In the genomic region with DNA sequence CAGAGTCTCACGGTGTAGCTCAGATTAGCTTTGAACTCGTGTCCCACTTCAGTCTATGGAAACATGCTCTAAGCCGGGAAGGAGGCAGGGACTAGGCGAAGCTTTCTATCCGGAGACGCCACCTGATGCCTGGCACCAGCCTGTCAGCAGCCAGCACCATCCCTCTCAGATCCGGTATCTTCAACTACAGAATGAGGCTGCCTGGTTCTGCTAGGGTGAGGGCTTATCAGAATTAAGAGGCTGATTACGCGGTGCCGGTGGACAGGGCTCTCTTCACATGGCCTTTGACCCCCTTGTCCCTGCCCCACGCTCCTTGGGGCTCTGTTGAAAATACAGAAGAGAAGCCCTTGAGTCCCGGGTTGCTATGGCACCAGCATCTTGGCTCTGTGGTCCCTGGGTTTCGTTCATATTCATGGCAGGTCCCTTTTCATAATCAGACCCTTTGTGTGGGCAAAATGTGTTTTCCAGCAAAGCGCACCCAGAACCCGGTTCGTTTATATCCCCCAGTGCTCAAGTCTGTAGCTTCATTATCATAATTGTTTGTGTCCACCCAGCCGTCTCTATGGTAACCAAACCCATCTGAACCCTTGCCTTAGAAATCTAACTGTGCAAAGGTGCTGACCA, we compare ENCODE assay signal across 8 mouse cellular contexts. TPM values are rescaled to one million over a fixed set of nuclear protein-coding genes. Genes with fewer than 3 reads are reported as not detected.
DNase-seq lines count a peak whose midpoint lies in the region; ATAC-seq lines count a peak whose summit lies in the region.

No protein-coding gene starts in this region.

- peaks cover 18% of the 10 kb centered on the region for H3K4me1 ChIP-seq in forebrain, embryonic 15.5 days
- peaks cover 7% of the 10 kb centered on the region; the same call in 1 of the 2 replicates for H3K4me1 ChIP-seq in stomach, embryonic 14.5 days (ENCODE audit: control insufficient read depth, insufficient read depth, low read length)

- peak overlapping the region; percentile 75 for H3K27ac ChIP-seq in forebrain, embryonic 15.5 days (replicated peaks)
- H3K27ac ChIP-seq in stomach, embryonic 14.5 days (ENCODE audit: low read length), result no peak overlapping the region; the same call in 1 of the 2 replicates

- peaks cover 19% of the 10 kb centered on the region for H3K36me3 ChIP-seq in forebrain, embryonic 15.5 days
- H3K36me3 ChIP-seq in stomach, embryonic 14.5 days (ENCODE audit: control insufficient read depth, insufficient read depth, low read length), result peaks cover 21% of the 10 kb centered on the region; the same call in 1 of the 2 replicates

- DNase-seq in layer of hippocampus, adult 11-12 months (ENCODE audit: low spot score), result peak; percentile 57
- DNase-seq in layer of hippocampus, adult 9-10 months (ENCODE audit: low spot score), result no peak
- DNase-seq in c-Kit-positive CD71-positive TER-119-positive erythroid progenitor cells, embryonic 14.5 days (ENCODE audit: low spot score), result peak; percentile 12
- DNase-seq in layer of hippocampus, postnatal 10 days (ENCODE audit: low spot score in 2 of 2), result peak; percentile 58 to 69
- no peak for DNase-seq in T-cell, adult 2 months (ENCODE audit: low spot score)

- H3K4me3 ChIP-seq in forebrain, embryonic 15.5 days, result peak overlapping the region; percentile 72
- H3K4me3 ChIP-seq in stomach, embryonic 14.5 days (ENCODE audit: low read depth, low read length), result peak overlapping the region; percentile 70

- no peaks in the 10 kb centered on the region for H3K9me3 ChIP-seq in forebrain, embryonic 15.5 days
- no peaks in the 10 kb centered on the region for H3K9me3 ChIP-seq in stomach, embryonic 14.5 days (ENCODE audit: control insufficient read depth, low read depth, low read length)

- peak overlapping the region; percentile 74 for H3K4me2 ChIP-seq in forebrain, embryonic 15.5 days (replicated peaks)
- H3K4me2 ChIP-seq in stomach, embryonic 14.5 days (replicated peaks; ENCODE audit: low read depth, low read length), result peak overlapping the region; percentile 92

- no peaks in the 10 kb centered on the region for H3K27me3 ChIP-seq in forebrain, embryonic 15.5 days
- H3K27me3 ChIP-seq in stomach, embryonic 14.5 days (ENCODE audit: control insufficient read depth, insufficient read depth, low read length), result no peaks in the 10 kb centered on the region

- H3K9ac ChIP-seq in forebrain, embryonic 15.5 days (replicated peaks), result peak overlapping the region; percentile 78
- peak overlapping the region; percentile 84; the same call in 1 of the 2 replicates for H3K9ac ChIP-seq in stomach, embryonic 14.5 days (replicated peaks; ENCODE audit: low read depth, low read length)

- ATAC-seq in forebrain, embryonic 15.5 days (replicated peaks), result peak; percentile 57
- ATAC-seq in megakaryocyte progenitor cell, adult 5-6 weeks (replicated peaks; ENCODE audit: poor library complexity), result peak; percentile 13; the same call in 1 of the 2 replicates
- no peak for ATAC-seq in stomach, embryonic 14.5 days (ENCODE audit: insufficient number of reproducible peaks, insufficient read depth, low FRiP score, low read depth)

- 3% methylated on average over 17 of the region's 17 CpGs for WGBS in forebrain, embryonic 15.5 days
- 23% methylated on average over 17 of the region's 17 CpGs for WGBS in stomach, embryonic 14.5 days

RNA-seq across cellular contexts. Expression of a gene that starts 0.6 kb away (rescaled TPM):
- 47.1 and 48.6 TPM in 2 replicates for polyA plus RNA-seq in forebrain, embryonic 15.5 days (2015; fragmentation: Nextera tagmentation; extraction: Ambion mirVana)
- total RNA-seq in layer of hippocampus, postnatal 10 days (2021), result 10 to 100 TPM; 19.5 to 23.3 TPM
- total RNA-seq in megakaryocyte progenitor cell, adult 5-6 weeks (2015), result 6.7 and 9.4 TPM in 2 replicates
- 7.6 and 8.6 TPM in 2 replicates for total RNA-seq in megakaryocyte progenitor cell, adult 5-6 weeks (2017)
- polyA plus RNA-seq in stomach, embryonic 14.5 days (2014; fragmentation: Nextera tagmentation; extraction: Ambion mirVana), result 30.6 and 36.4 TPM in 2 replicates

RNA-seq across cellular contexts. Expression of a gene that starts 9.9 kb away (rescaled TPM):
- 2.4 and 2.6 TPM in 2 replicates for polyA plus RNA-seq in forebrain, embryonic 15.5 days (2015; fragmentation: Nextera tagmentation; extraction: Ambion mirVana)
- total RNA-seq in layer of hippocampus, postnatal 10 days (2021), result 1 to 10 TPM in 1 of 2 experiments, under 1 TPM in 1; 0.96 to 1.7 TPM
- 0.05 and 0.12 TPM in 2 replicates for total RNA-seq in megakaryocyte progenitor cell, adult 5-6 weeks (2015)
- total RNA-seq in megakaryocyte progenitor cell, adult 5-6 weeks (2017), result 0.21 and 0.57 TPM in 2 replicates
- 7.3 and 8.5 TPM in 2 replicates for polyA plus RNA-seq in stomach, embryonic 14.5 days (2014; fragmentation: Nextera tagmentation; extraction: Ambion mirVana)

RNA-seq across cellular contexts. Expression of a gene that starts 20.7 kb away (rescaled TPM):
- polyA plus RNA-seq in forebrain, embryonic 15.5 days (2015; fragmentation: Nextera tagmentation; extraction: Ambion mirVana), result 5.3 and 5.4 TPM in 2 replicates
- 10 to 100 TPM; 22.1 to 23.8 TPM for total RNA-seq in layer of hippocampus, postnatal 10 days (2021)
- 0.15 TPM in 1 of 2 replicates, not detected in the other for total RNA-seq in megakaryocyte progenitor cell, adult 5-6 weeks (2015)
- total RNA-seq in megakaryocyte progenitor cell, adult 5-6 weeks (2017), result 0.08 TPM in 1 of 2 replicates, not detected in the other
- 0.38 TPM in 1 of 2 replicates, not detected in the other for polyA plus RNA-seq in stomach, embryonic 14.5 days (2014; fragmentation: Nextera tagmentation; extraction: Ambion mirVana)

Comparison
In these comparisons a context has a peak if more than half of its experiments do, and no peak if none do; other contexts are left out.
1. DNase-seq: peak in layer of hippocampus, adult 11-12 months (single experiment), c-Kit-positive CD71-positive TER-119-positive erythroid progenitor cells, embryonic 14.5 days (single experiment) and layer of hippocampus, postnatal 10 days (2 of 2); none in layer of hippocampus, adult 9-10 months (single experiment) and T-cell, adult 2 months (single experiment).
2. RNA of a gene that starts 20.7 kb away (total RNA-seq): 22.1 to 23.8 TPM in layer of hippocampus, postnatal 10 days; 0.08 to 0.15 TPM in megakaryocyte progenitor cell, adult 5-6 weeks; every median in the first group is over 10 times any median in the second.